Mouse (Mus musculus) neural tube, embryonic 13.5 days (tissue): ENCODE results near the gene Adcy10. TPM values are rescaled to one million over a fixed set of nuclear protein-coding genes. Genes with fewer than 3 reads are reported as not detected.

Source experiments
- ATAC-seq: fragments of 200-750 bp; cut with Nextera tagmentation; 2 replicates; pipeline ENCODE4 v1.8.0; 2017; ENCODE audit warnings: low read depth, mild to moderate bottlenecking, moderate TSS enrichment, moderate library complexity
- H3K27ac ChIP-seq: fragments of 300-500 bp; sonication (generic); replicated peaks from 2 replicates; pipeline ENCODE4 v1.5.1; 2015; ENCODE audit warnings: moderate library complexity, mild to moderate bottlenecking, inconsistent platforms
- H3K27me3 ChIP-seq: fragments of 300-500 bp; sonication (generic); 2 replicates; pipeline ENCODE4 v1.6.1; 2015; ENCODE audit warnings: mild to moderate bottlenecking, inconsistent platforms
- H3K36me3 ChIP-seq: fragments of 300-500 bp; sonication (generic); 2 replicates; pipeline ENCODE4 v1.6.1; 2015; ENCODE audit warnings: mild to moderate bottlenecking, inconsistent platforms
- H3K4me1 ChIP-seq: fragments of 300-500 bp; sonication (generic); replicated peaks from 2 replicates; pipeline ENCODE4 v1.6.1; 2015; ENCODE audit warnings: inconsistent platforms
- H3K4me2 ChIP-seq: fragments of 300-500 bp; sonication (generic); 2 replicates; pipeline ENCODE4 v1.6.1; 2015; ENCODE audit warnings: inconsistent platforms, mild to moderate bottlenecking, moderate library complexity
- H3K4me3 ChIP-seq: fragments of 300-500 bp; sonication (generic); 2 replicates; pipeline ENCODE4 v1.5.1; 2015; ENCODE audit warnings: mild to moderate bottlenecking, inconsistent platforms
- H3K9ac ChIP-seq: fragments of 300-500 bp; sonication (generic); 2 replicates; pipeline ENCODE4 v1.6.1; 2015; ENCODE audit warnings: moderate library complexity, mild to moderate bottlenecking, inconsistent platforms
- H3K9me3 ChIP-seq: fragments of 300-500 bp; sonication (generic); 2 replicates; pipeline ENCODE4 v1.6.1; 2016; ENCODE audit warnings: inconsistent platforms
- WGBS: fragments of 180-500 bp; shearing (Covaris S2); methylation state at CpG from one replicate; pipeline ENCODE4 v1.1.7; 2015; 5-methylcytosine and 5-hydroxymethylcytosine counted together
- polyA plus RNA-seq: library from polyadenylated mRNA; unstranded; fragments of >200 nt; fragmentation: Nextera tagmentation; extraction: Ambion mirVana; gene quantifications from 2 replicates; pipeline ENCODE4 v1.2.1, GENCODE M21; 2015

The Adcy10 gene
- polyA plus RNA-seq, 1 experiment from 2014 or later = 0.24 TPM

- H3K4me3 ChIP-seq = no peak overlapping the region
- no peaks in the 10 kb centered on the region for H3K9me3 ChIP-seq
- H3K4me1 ChIP-seq = no peaks in the 10 kb centered on the region
- no peak for ATAC-seq
- no peak overlapping the region for H3K9ac ChIP-seq
- H3K27me3 ChIP-seq = no peaks in the 10 kb centered on the region
- WGBS = 66% methylated on average over 5 of the region's 5 CpGs
- H3K36me3 ChIP-seq = no peaks in the 10 kb centered on the region
- no peak overlapping the region for H3K4me2 ChIP-seq
- H3K27ac ChIP-seq = no peak overlapping the region
Measured at GRCm38 (mm10) chr1:165537241-165537807, 52.3 kb downstream of the Adcy10 start.

DNA sequence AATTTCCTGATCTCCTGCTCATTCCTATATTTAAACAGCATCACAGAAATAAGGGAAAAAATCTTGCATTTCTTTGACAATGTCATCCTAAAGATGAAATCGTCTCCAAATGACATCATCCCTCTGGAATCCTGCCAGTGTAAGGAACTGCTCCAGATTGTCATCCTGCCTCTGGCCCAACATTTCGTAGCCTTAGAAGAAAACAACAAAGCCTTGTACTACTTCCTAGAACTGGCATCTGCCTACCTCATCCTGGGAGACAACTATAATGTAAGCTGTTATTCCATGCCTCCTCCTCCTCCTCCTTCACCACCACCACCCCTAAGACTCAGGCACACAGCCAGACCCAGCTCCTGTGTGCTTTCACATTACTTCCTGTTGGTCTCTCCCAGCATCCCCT lies 71.7 kb downstream of the Adcy10 start:
- H3K4me2 ChIP-seq = no peak overlapping the region
- no peak overlapping the region for H3K9ac ChIP-seq
- no peaks in the 10 kb centered on the region for H3K4me1 ChIP-seq
- 70% methylated on average over 2 of the region's 2 CpGs for WGBS
- H3K27me3 ChIP-seq = no peaks in the 10 kb centered on the region
- H3K9me3 ChIP-seq = peaks cover 8% of the 10 kb centered on the region
- no peak overlapping the region for H3K4me3 ChIP-seq
- no peak for ATAC-seq
- H3K27ac ChIP-seq = no peak overlapping the region
- H3K36me3 ChIP-seq = no peaks in the 10 kb centered on the region

GRCm38 (mm10) chr1:165559073-165559472 lies 74.1 kb downstream of the Adcy10 start:
- no peak for ATAC-seq
- Histone ChIP-seq H3K27me3 (no peaks in the 10 kb centered on the region), H3K27ac (no peak overlapping the region), H3K4me1 (no peaks in the 10 kb centered on the region), H3K4me3 (no peak overlapping the region), H3K36me3 (no peaks in the 10 kb centered on the region), H3K4me2 (no peak overlapping the region), H3K9me3 (no peaks in the 10 kb centered on the region), H3K9ac (no peak overlapping the region)
- WGBS = 86% methylated on average over 9 of the region's 9 CpGs

DNA sequence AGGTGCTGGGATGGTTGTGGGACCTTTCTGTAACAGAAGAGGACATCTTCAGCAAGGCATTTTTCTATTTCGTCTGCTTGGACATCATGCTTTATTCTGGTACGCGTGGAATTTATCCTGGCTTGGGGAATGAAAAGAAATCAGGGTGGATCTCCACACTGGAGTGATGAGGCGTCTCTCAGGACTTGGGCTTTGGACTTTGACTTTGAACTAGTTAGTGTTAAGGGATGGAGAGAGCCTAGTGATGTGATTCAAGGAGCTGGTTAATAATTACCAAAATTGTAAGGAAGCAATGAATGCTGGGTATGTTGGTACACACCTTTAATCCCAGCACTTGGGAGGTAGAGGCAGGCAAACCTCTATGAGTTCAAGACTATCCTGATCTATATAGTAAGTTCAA lies 80.3 kb downstream of the Adcy10 start:
- Histone ChIP-seq H3K4me2 (no peak overlapping the region), H3K27ac (no peak overlapping the region), H3K9ac (no peak overlapping the region), H3K4me3 (no peak overlapping the region), H3K4me1 (no peaks in the 10 kb centered on the region), H3K9me3 (no peaks in the 10 kb centered on the region), H3K27me3 (no peaks in the 10 kb centered on the region), H3K36me3 (no peaks in the 10 kb centered on the region)
- no peak for ATAC-seq
- 94% methylated on average over 4 of the region's 4 CpGs for WGBS

DNA sequence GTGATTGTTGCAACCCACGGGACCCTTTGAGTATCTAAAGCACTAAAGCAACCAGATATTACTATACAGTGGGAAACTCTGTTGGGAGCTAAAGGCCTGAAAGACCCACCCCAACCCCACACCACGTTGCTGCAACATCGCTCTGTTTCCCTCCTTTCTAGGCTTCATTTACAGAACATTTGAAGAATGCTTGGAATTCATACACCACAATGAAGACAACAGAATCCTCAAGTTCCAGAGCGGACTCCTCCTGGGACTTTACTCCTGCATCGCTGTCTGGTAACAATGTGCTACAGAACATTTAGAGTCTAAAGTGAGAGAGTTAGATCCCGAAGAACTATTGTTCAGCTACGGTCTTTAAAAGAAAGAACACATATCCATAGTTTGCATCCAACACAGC lies 82.5 kb downstream of the Adcy10 start:
- Histone ChIP-seq H3K27ac (no peak overlapping the region), H3K36me3 (no peaks in the 10 kb centered on the region), H3K27me3 (no peaks in the 10 kb centered on the region), H3K9ac (no peak overlapping the region), H3K9me3 (no peaks in the 10 kb centered on the region), H3K4me2 (no peak overlapping the region), H3K4me3 (no peak overlapping the region), H3K4me1 (no peaks in the 10 kb centered on the region)
- 74% methylated on average over 7 of the region's 7 CpGs for WGBS
- no peak for ATAC-seq

DNA sequence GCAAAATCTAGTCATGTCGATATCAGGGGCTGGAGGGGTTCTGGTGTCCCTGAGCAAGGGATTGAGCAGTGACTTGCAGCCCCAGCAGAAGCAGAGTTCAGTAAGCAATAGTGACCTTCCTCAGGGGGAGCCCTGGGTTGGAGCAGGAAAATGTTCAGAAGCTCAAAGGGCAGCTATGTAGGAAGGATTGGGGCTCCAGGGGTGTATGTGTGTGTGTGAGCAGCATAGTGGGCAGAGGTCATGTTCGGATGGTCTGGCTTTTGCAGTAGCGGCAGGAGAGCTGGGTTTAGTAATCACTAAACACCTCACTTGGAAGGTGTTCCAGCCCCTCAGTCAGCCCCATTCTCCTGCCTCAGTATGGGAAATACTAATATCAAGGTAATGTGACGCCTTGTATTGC lies 91.0 kb downstream of the Adcy10 start:
- 91% methylated on average over 4 of the region's 4 CpGs for WGBS
- no peaks in the 10 kb centered on the region for H3K27me3 ChIP-seq
- ATAC-seq = no peak
- H3K4me1 ChIP-seq = no peaks in the 10 kb centered on the region
- H3K4me2 ChIP-seq = no peak overlapping the region
- H3K36me3 ChIP-seq = no peaks in the 10 kb centered on the region
- H3K27ac ChIP-seq = no peak overlapping the region
- H3K9ac ChIP-seq = no peak overlapping the region
- no peaks in the 10 kb centered on the region for H3K9me3 ChIP-seq
- no peak overlapping the region for H3K4me3 ChIP-seq

DNA sequence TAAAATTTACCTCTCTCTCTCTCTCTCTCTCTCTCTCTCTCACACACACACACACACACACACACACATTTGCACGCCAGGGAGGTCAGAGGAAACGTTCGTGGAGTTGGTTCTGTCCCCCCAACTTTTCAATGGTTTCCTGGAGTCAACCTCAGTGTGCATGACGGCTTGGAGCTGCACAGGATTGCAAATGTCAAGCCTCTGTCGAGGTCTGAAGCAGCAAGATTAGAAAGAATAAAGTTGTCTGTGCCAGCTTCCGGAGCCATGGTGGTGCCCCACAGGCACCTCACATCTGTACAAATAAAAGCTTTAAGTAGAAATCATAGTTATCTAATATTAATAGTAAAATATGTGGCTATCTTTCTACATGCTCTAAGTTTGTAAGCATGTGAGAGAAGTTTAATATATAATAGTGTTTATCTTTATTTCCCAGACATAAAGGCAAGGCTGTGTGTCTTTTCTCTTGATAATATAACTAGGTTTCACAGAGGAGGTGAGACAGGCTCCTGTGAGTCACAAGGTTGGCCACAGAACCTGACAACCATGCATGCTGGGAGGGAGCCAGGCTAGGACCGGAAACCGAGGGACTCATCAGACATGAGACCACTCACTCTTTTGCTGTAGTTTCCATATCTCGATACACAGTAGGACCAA lies 91.6 kb downstream of the Adcy10 start:
- Histone ChIP-seq H3K9me3 (no peaks in the 10 kb centered on the region), H3K4me1 (no peaks in the 10 kb centered on the region), H3K36me3 (no peaks in the 10 kb centered on the region), H3K4me3 (no peak overlapping the region), H3K4me2 (no peak overlapping the region), H3K27me3 (no peaks in the 10 kb centered on the region), H3K27ac (no peak overlapping the region), H3K9ac (no peak overlapping the region)
- WGBS = 82% methylated on average over 9 of the region's 9 CpGs
- ATAC-seq = no peak

DNA sequence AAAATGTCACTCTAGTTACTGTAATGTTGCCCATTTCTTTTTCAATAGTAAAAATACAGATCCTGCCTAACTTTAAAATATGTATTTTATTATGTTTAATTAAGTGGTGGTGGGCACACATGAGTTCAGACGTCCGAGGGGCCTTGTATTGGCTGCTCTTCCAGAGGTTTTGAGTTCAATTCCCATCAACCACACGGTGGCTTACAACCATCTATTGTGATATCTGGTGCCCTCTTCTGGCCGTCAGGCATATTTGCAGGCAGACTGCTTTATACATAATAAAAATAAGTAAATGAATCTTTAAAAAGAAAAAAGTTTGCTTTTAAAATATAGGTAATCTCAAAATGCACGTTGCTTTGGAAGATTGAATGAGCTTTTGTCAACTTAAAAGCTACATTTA lies 94.3 kb downstream of the Adcy10 start:
- Histone ChIP-seq H3K4me2 (no peak overlapping the region), H3K9me3 (no peaks in the 10 kb centered on the region), H3K36me3 (no peaks in the 10 kb centered on the region), H3K9ac (no peak overlapping the region), H3K4me1 (no peaks in the 10 kb centered on the region), H3K27me3 (no peaks in the 10 kb centered on the region), H3K27ac (no peak overlapping the region), H3K4me3 (no peak overlapping the region)
- 51% methylated on average over 5 of the region's 5 CpGs for WGBS
- no peak for ATAC-seq

DNA sequence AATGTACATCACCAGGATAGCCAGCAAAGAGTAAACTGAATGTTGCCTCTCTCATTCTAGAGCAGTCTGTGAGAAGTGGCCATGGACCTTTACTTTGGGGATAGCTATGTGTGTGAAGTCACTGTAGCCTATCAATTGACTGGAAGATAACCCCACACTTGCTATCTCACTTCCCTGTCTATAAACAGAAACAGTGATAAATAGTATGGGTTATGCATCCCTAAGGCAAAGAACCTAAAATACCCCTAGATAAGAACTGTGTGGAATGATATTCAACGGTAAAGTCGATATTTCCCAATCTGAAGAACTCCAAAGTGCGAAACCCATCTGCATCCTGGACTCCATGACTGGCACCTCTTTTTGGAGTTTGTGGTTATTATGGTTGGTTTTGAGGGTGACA lies 96.3 kb downstream of the Adcy10 start:
- Histone ChIP-seq H3K4me2 (no peak overlapping the region), H3K4me1 (no peaks in the 10 kb centered on the region), H3K27ac (no peak overlapping the region), H3K9me3 (no peaks in the 10 kb centered on the region), H3K36me3 (no peaks in the 10 kb centered on the region), H3K9ac (no peak overlapping the region), H3K27me3 (no peaks in the 10 kb centered on the region), H3K4me3 (no peak overlapping the region)
- ATAC-seq = no peak
- WGBS = 93% methylated on average over 3 of the region's 3 CpGs

DNA sequence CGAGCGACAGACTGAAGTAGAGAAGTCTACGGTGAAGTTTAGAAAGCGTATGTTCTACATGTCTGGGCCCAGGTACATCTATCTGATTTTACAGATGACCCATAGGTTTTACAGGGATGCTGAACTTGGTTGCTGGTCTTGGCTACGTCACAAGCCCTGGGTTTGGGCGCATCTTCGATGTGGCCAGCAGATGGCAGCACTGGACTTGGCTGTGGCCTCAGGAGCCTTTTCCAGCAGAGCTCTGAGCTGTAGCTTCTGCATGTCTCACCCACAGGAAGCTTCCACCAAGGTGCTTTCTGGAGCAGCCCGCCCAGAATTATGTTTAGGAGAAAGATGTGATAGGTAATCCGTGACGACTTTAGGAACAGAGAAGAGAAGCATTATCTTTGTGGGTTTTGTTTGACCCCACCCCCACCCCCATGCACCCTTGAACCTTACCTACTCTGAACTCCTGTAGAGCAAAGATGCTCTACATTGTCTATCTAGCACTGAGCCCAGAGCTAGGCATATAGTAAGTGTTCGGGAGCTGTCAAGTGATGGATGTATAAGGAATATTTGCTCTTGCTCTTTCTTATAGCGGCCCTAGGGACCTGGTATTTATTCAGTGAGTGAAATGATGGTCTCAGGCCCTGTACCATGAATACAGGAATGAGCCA lies 98.7 kb downstream of the Adcy10 start:
- peak; percentile 76 for ATAC-seq
- H3K4me3 ChIP-seq = no peak overlapping the region
- H3K27ac ChIP-seq = no peak overlapping the region
- H3K9ac ChIP-seq = no peak overlapping the region
- H3K4me1 ChIP-seq = no peaks in the 10 kb centered on the region
- no peaks in the 10 kb centered on the region for H3K9me3 ChIP-seq
- no peaks in the 10 kb centered on the region for H3K27me3 ChIP-seq
- H3K36me3 ChIP-seq = no peaks in the 10 kb centered on the region
- H3K4me2 ChIP-seq = no peak overlapping the region
- 30% methylated on average over 12 of the region's 12 CpGs for WGBS

DNA sequence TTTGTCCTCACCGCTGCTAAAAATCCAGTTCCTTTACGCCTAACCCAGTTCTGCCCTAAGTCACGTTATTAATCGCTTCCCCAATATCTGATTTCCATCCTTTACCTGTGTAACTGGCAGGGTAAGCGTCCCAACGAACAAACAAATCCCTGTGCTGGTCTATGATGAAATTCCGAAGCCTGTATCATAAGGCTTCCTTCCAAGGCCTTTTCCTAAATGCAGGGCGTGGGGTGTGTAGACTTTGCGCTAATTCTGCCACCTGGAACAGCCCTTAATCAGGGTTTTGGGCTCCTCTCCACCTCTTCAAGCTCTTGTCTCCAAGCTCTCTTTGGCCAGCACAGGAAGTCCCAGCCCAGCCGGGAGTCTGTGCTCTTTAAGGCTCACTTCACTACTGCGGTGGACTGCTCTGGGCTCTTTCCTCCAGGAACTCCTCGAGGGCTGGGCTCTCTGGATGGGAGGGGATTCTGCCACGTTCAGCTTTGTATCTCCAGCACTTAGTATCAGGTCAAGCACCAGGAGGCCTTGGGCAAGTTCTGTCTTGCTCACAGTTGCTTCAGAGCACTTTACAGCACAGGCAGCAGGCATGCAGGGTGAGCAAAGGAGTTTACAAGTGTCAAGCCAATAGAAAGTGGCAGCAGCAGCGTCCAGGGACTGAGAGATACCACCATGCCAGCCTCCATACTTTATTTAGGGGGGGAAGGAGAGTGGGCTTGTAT lies 100.6 kb downstream of the Adcy10 start:
- Histone ChIP-seq H3K27ac (no peak overlapping the region), H3K4me1 (peaks cover 11% of the 10 kb centered on the region)

GRCm38 (mm10) chr1:165586366-165586765 lies 101.4 kb downstream of the Adcy10 start:
- no peak overlapping the region for H3K4me3 ChIP-seq
- no peaks in the 10 kb centered on the region for H3K27me3 ChIP-seq
- H3K9me3 ChIP-seq = no peaks in the 10 kb centered on the region
- ATAC-seq = no peak
- H3K36me3 ChIP-seq = peaks cover 15% of the 10 kb centered on the region
- no peak overlapping the region for H3K27ac ChIP-seq
- H3K4me1 ChIP-seq = peaks cover 11% of the 10 kb centered on the region
- no peak overlapping the region for H3K9ac ChIP-seq
- WGBS = 97% methylated on average over 1 of the region's 1 CpGs
- no peak overlapping the region for H3K4me2 ChIP-seq

More for the DNA sequence above, 100.6 kb downstream of the Adcy10 start:
- Histone ChIP-seq H3K27me3 (no peaks in the 10 kb centered on the region), H3K9me3 (no peaks in the 10 kb centered on the region), H3K36me3 (peaks cover 6% of the 10 kb centered on the region; the same call in 1 of the 2 replicates), H3K4me2 (no peak overlapping the region), H3K9ac (no peak overlapping the region), H3K4me3 (no peak overlapping the region)
- 70% methylated on average over 14 of the region's 14 CpGs for WGBS
- no peak for ATAC-seq
